Mouse (Mus musculus): ENCODE results near the gene Vmn1r95. TPM values are rescaled to one million over a fixed set of nuclear protein-coding genes. Genes with fewer than 3 reads are reported as not detected.
"Not testable (repeated sequence)": the region's sequence is repeated elsewhere in the genome, so short reads cannot be mapped to it uniquely, and the experiment has no call there.

The Vmn1r95 gene
- not detected in 2 replicates for polyA plus RNA-seq (2016; fragmentation: Nextera tagmentation; extraction: Ambion mirVana)

- not testable (repeated sequence) for ATAC-seq (ENCODE audit: low FRiP score, low read depth); H3K4me2 ChIP-seq (replicated peaks); H3K27me3 ChIP-seq; H3K4me1 ChIP-seq; H3K9ac ChIP-seq (replicated peaks); H3K4me3 ChIP-seq; H3K36me3 ChIP-seq; H3K27ac ChIP-seq (replicated peaks); H3K9me3 ChIP-seq
- no CpG with 5 or more reads among the region's 3 CpGs for WGBS
These were observed at the start of gene Vmn1r95 for GRCm38 (mm10) chr7:20193410-20193809. Gene Vmn1r95 (plus strand): TSS chr7:20193710.

- not testable (repeated sequence) for H3K36me3 ChIP-seq; H3K4me1 ChIP-seq; H3K27me3 ChIP-seq; ATAC-seq (ENCODE audit: low FRiP score, low read depth); H3K9ac ChIP-seq (replicated peaks); H3K27ac ChIP-seq (replicated peaks); H3K4me3 ChIP-seq; H3K9me3 ChIP-seq; H3K4me2 ChIP-seq (replicated peaks)
- no CpG with 5 or more reads among the region's 3 CpGs for WGBS
These were observed 25.2 kb upstream of the Vmn1r95 start, which contains the start of gene Vmn1r94 for GRCm38 (mm10) chr7:20168277-20168676. Gene Vmn1r94 (minus strand): TSS chr7:20168377.

GRCm38 (mm10) chr7:20205507-20205906 lies 12.0 kb downstream of the Vmn1r95 start, which contains the start of gene Gm6164:
Gene Gm6164 (minus strand): TSS chr7:20205607.
- not testable (repeated sequence) for H3K4me1 ChIP-seq; H3K36me3 ChIP-seq; ATAC-seq (ENCODE audit: low FRiP score, low read depth); H3K9me3 ChIP-seq; H3K27me3 ChIP-seq; H3K4me3 ChIP-seq; H3K4me2 ChIP-seq (replicated peaks); H3K9ac ChIP-seq (replicated peaks); H3K27ac ChIP-seq (replicated peaks)
- WGBS = no CpG with 5 or more reads among the region's 2 CpGs

GRCm38 (mm10) chr7:20233728-20234127 lies 40.2 kb downstream of the Vmn1r95 start, which contains the start of gene Gm4498:
Gene Gm4498 (minus strand): TSS chr7:20233828.
- H3K4me2 ChIP-seq (replicated peaks); ATAC-seq (ENCODE audit: low FRiP score, low read depth); H3K4me1 ChIP-seq; H3K36me3 ChIP-seq; H3K9me3 ChIP-seq; H3K4me3 ChIP-seq; H3K27ac ChIP-seq (replicated peaks); H3K27me3 ChIP-seq; H3K9ac ChIP-seq (replicated peaks): not testable (repeated sequence)
- no CpG with 5 or more reads among the region's 2 CpGs for whole genome bisulfite sequencing

Other genes with a start within 250 kb of the Vmn1r95 start
- not detected in 2 replicates for gene Igsf23, start 243.0 kb upstream of the Vmn1r95 start, polyA plus RNA-seq (2016; fragmentation: Nextera tagmentation; extraction: Ambion mirVana)
- gene Ceacam20, start 228.3 kb upstream of the Vmn1r95 start, polyA plus RNA-seq (2016; fragmentation: Nextera tagmentation; extraction: Ambion mirVana) = not detected in 2 replicates
- gene Nlrp9b, start 202.2 kb upstream of the Vmn1r95 start, polyA plus RNA-seq (2016; fragmentation: Nextera tagmentation; extraction: Ambion mirVana) = not detected in 2 replicates
- not detected in 2 replicates for gene Vmn1r91, start 94.0 kb upstream of the Vmn1r95 start, polyA plus RNA-seq (2016; fragmentation: Nextera tagmentation; extraction: Ambion mirVana)
- not detected in 2 replicates for gene Gm16442, start 71.1 kb upstream of the Vmn1r95 start, polyA plus RNA-seq (2016; fragmentation: Nextera tagmentation; extraction: Ambion mirVana)
- not detected in 2 replicates for gene Vmn1r93, start 54.6 kb upstream of the Vmn1r95 start, polyA plus RNA-seq (2016; fragmentation: Nextera tagmentation; extraction: Ambion mirVana)
- not detected in 2 replicates for gene Vmn1r94, start 25.3 kb upstream of the Vmn1r95 start, polyA plus RNA-seq (2016; fragmentation: Nextera tagmentation; extraction: Ambion mirVana)
- gene Gm6164, start 11.9 kb downstream of the Vmn1r95 start, polyA plus RNA-seq (2016; fragmentation: Nextera tagmentation; extraction: Ambion mirVana) = not detected in 2 replicates
- not detected in 2 replicates for gene Gm4498, start 40.1 kb downstream of the Vmn1r95 start, polyA plus RNA-seq (2016; fragmentation: Nextera tagmentation; extraction: Ambion mirVana)
- not detected in 2 replicates for gene Gm5890, start 69.1 kb downstream of the Vmn1r95 start, polyA plus RNA-seq (2016; fragmentation: Nextera tagmentation; extraction: Ambion mirVana)
- not detected in 2 replicates for gene Gm4133, start 140.4 kb downstream of the Vmn1r95 start, polyA plus RNA-seq (2016; fragmentation: Nextera tagmentation; extraction: Ambion mirVana)
- gene Gm5728, start 181.7 kb downstream of the Vmn1r95 start, polyA plus RNA-seq (2016; fragmentation: Nextera tagmentation; extraction: Ambion mirVana) = not detected in 2 replicates
- gene Vmn1r100, start 224.2 kb downstream of the Vmn1r95 start, polyA plus RNA-seq (2016; fragmentation: Nextera tagmentation; extraction: Ambion mirVana) = not detected in 2 replicates
- not detected in 2 replicates for gene Vmn1r101, start 248.9 kb downstream of the Vmn1r95 start, polyA plus RNA-seq (2016; fragmentation: Nextera tagmentation; extraction: Ambion mirVana)